Comparison of ENCODE assay signal across 8 mouse cellular contexts in the genomic region with DNA sequence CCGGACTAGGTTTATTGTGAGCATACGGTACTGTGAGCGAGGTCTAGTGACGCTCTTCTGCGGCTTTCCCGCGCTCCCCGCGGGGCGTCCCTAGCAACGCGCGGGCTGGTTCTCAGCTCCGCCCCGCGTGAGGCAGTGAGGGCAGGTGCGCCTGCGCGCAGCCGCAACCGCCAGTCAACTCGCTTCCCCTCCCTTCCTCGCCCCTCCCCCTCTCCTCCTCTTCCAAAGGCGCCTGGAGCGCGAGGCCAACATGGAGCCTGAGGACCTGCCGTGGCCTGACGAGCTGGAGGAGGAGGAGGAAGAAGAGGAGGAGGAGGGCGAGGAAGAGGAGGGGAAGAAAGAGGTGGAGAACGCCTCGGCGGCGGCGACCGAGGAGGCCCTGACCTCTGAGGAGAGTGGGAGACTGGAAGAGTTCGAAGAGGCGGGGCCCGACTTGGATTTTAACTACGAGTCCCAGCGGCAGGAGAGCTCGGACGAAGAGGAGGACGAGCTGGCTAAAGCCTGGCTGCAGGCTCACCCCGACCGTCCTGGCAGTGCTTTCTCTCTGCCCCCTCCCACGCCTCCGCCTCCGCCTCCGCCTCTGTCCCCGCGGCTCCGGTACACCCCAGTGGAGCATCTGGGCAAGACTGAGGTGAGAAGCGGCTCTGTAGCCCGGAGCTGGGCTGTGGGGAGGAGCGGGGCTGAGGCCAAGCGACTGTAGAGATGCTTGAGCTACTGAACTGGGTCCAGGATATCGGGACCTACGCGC. TPM values are rescaled to one million over a fixed set of nuclear protein-coding genes. Genes with fewer than 3 reads are reported as not detected.
DNase-seq lines count a peak whose midpoint lies in the region; ATAC-seq and TF ChIP-seq lines count a peak whose summit lies in the region.

A gene (plus strand): TSS at position 136 of the 748 bp plus-strand sequence.

- peak within 1 kb of the TSS; percentile 80 for H3K9ac ChIP-seq in hindbrain, postnatal 0 days (replicated peaks; ENCODE audit: low read length)

- H3K4me2 ChIP-seq in hindbrain, postnatal 0 days (ENCODE audit: low read depth, low read length): peak within 1 kb of the TSS; percentile 54

- H3K36me3 ChIP-seq in hindbrain, postnatal 0 days (ENCODE audit: insufficient read depth, low read length): no peaks in the 10 kb centered on the region

- peak within 1 kb of the TSS; percentile 76 for H3K27ac ChIP-seq in gastrocnemius, adult 2 months
- peak within 1 kb of the TSS; percentile 86 for H3K27ac ChIP-seq in hindbrain, postnatal 0 days
- H3K27ac ChIP-seq in left cerebral cortex, adult 2 months: peak within 1 kb of the TSS; percentile 82

- peak within 1 kb of the TSS; percentile 78 for H3K4me3 ChIP-seq in gastrocnemius, adult 2 months
- H3K4me3 ChIP-seq in hindbrain, postnatal 0 days (ENCODE audit: low read length): peak within 1 kb of the TSS; percentile 85
- peak within 1 kb of the TSS; percentile 91 for H3K4me3 ChIP-seq in left cerebral cortex, adult 2 months

- H3K4me1 ChIP-seq in hindbrain, postnatal 0 days (ENCODE audit: insufficient read depth, low read length): peaks cover 12% of the 10 kb centered on the region

- 1% methylated on average over 55 of the region's 59 CpGs for WGBS in hindbrain, postnatal 0 days

- ATAC-seq in common myeloid progenitor, adult 5-6 weeks (replicated peaks; ENCODE audit: low read depth, poor library complexity, severe bottlenecking): peak; percentile 92
- ATAC-seq in hindbrain, postnatal 0 days: peak; percentile 97
- ATAC-seq in megakaryocyte, adult 5-6 weeks (ENCODE audit: poor library complexity, severe bottlenecking): peak; percentile 95

- H3K27me3 ChIP-seq in hindbrain, postnatal 0 days (ENCODE audit: insufficient read depth, low read length): no peaks in the 10 kb centered on the region

- DNase-seq in ZHBTc4 (ENCODE audit: low read depth, low spot score): peak; percentile 99
- DNase-seq in gastrocnemius, adult 2 months: peak; percentile 95
- DNase-seq in hindbrain, postnatal 0 days (ENCODE audit: low spot score): peak; percentile 98
- peak; percentile 92 to 94 for DNase-seq in left cerebral cortex, adult 2 months (ENCODE audit: extremely low spot score in 1 of 2, low spot score in 2 of 2)
- DNase-seq in right cerebral cortex, adult 2 months (ENCODE audit: low spot score in 2 of 2): peak; percentile 93 to 94
- peak; percentile 97 for DNase-seq in urinary bladder, postnatal 14 days (ENCODE audit: low spot score)

- TF ChIP-seq CTCF in gastrocnemius, adult 2 months (IDR thresholded peaks at IDR 0.05): no peak
- TF ChIP-seq CTCF in hindbrain, postnatal 0 days (IDR thresholded peaks at IDR 0.05; ENCODE audit: low read depth): no peak
- TF ChIP-seq CTCF in left cerebral cortex, adult 2 months (IDR thresholded peaks at IDR 0.05): no peak

- intact Hi-C loops in gastrocnemius, adult 2 months (cut with DNase I): loop anchor here (10.0 kb wide), 2 partner anchors 327 to 1323 kb away; a partner anchor contains a TSS
- intact Hi-C loops in left cerebral cortex, adult 2 months (cut with DNase I): loop anchor here (5.0 to 10.0 kb wide), 3 partner anchors 75 to 317 kb away; a partner anchor contains a TSS

- no peaks in the 10 kb centered on the region for H3K9me3 ChIP-seq in hindbrain, postnatal 0 days (ENCODE audit: low read length)

RNA-seq across cellular contexts. Expression of the gene that starts here (rescaled TPM):
- 26.9 and 30.5 TPM in 2 replicates for total RNA-seq in common myeloid progenitor, adult 5-6 weeks (2017)
- total RNA-seq in gastrocnemius, adult 2 months (2021): under 1 TPM; 0.54 to 0.78 TPM
- 12.8 and 15.5 TPM in 2 replicates for total RNA-seq in hindbrain, postnatal 0 days (2014; rRNA removed)
- polyA plus RNA-seq in hindbrain, postnatal 0 days (2015; fragmentation: Nextera tagmentation; extraction: Ambion mirVana): 2.5 and 3.0 TPM in 2 replicates
- 10 to 100 TPM in 1 of 2 experiments, 1 to 10 TPM in 1; 9.5 to 10.4 TPM for total RNA-seq in left cerebral cortex, adult 2 months (2021)
- 14.0 and 14.2 TPM in 2 replicates for total RNA-seq in megakaryocyte, adult 5-6 weeks (2015)
- 11.4 and 12.1 TPM in 2 replicates for total RNA-seq in megakaryocyte, adult 5-6 weeks (2017)

Comparison
In these comparisons a context has a peak if more than half of its experiments do, and no peak if none do; other contexts are left out.
1. Peak in every context shown above with its lines: DNase-seq, ATAC-seq, H3K4me3 ChIP-seq and H3K27ac ChIP-seq.
2. Peak in DNase-seq, H3K4me3 ChIP-seq and H3K27ac ChIP-seq in gastrocnemius, adult 2 months; RNA of the gene not detected or under 1 TPM.